Mouse (Mus musculus) embryonic stem cell, embryonic (primary cell): Measurements from ENCODE around the gene Phykpl.

Experiments
- CTCF ChIA-PET, 4 experiments: fragments of 300-600 bp in 2 of 4; fragments of 350-600 bp in 2 of 4; sonication (Branson Sonifier 250); formaldehyde crosslinking; loops; one replicate each; lab custom pipeline; 2022; ENCODE audit warnings: inconsistent platforms in 2 of 4; lab: Charles Lee
- POLR2A ChIA-PET, 4 experiments: fragments of 300-600 bp in 2 of 4; fragments of 350-600 bp in 2 of 4; sonication (Branson Sonifier 250); formaldehyde crosslinking; loops; one replicate each; lab custom pipeline; 2022; ENCODE audit warnings: antibody characterized with exemption in 4 of 4, inconsistent platforms in 1 of 4; lab: Charles Lee

The Phykpl gene

GRCm38 (mm10) chr11:51584431-51585248, at the start of gene Phykpl:
Gene Phykpl, plus strand, starts transcription at chr11:51584757.
- ChIA-PET CTCF (interaction anchor here (0.5 to 3.2 kb wide), 27 partner anchors 10 to 1214 kb away, joined by 3 to 23 read pairs (median 5); partner anchors contain the start of genes Col23a1 (in 2 of the 4), 0610009B22Rik (in 1 of the 4), D930048N14Rik (in 1 of the 4) and N4bp3 (in 1 of the 4)), POLR2A (interaction anchor here (0.5 to 62.0 kb wide), 108 partner anchors 8 to 891 kb away, joined by 3 to 3635 read pairs (median 5); partner anchors contain the start of genes Hnrnpab (in 4 of the 4), 0610009B22Rik (in 3 of the 4), D930048N14Rik (in 3 of the 4) and N4bp3 (in 3 of the 4))

- ChIA-PET CTCF (interaction anchor here (0.6 to 2.3 kb wide), 17 partner anchors 10 to 1175 kb away, joined by 3 to 32 read pairs (median 4); partner anchors contain the start of genes Col23a1 (in 2 of the 4) and Phykpl (in 1 of the 4)), POLR2A (interaction anchor here in 1 of 4 experiments (0.7 to 1.4 kb wide), 2 partner anchors 150 to 655 kb away, joined by 3 to 6 read pairs; partner anchors contain the start of gene 0610009B22Rik)
Measured at GRCm38 (mm10) chr11:51538388-51538787, 46.2 kb upstream of the Phykpl start.

- ChIA-PET POLR2A (interaction anchor here in 3 of 4 experiments (0.6 to 1.6 kb wide), 19 partner anchors 15 to 277 kb away, joined by 3 to 11 read pairs (median 4); partner anchors contain the start of genes Phykpl (in 3 of the 3), 0610009B22Rik (in 1 of the 3), BC049762 (in 1 of the 3) and Clk4 (in 1 of the 3)), CTCF (interaction anchor here (0.5 to 2.3 kb wide), 118 partner anchors 8 to 936 kb away, joined by 3 to 51 read pairs (median 4); partner anchors contain the start of genes Col23a1 (in 4 of the 4), 0610009B22Rik (in 3 of the 4), Phykpl (in 3 of the 4) and Zfp2 (in 2 of the 4))
Measured at GRCm38 (mm10) chr11:51538919-51539758, 45.4 kb upstream of the Phykpl start.

- ChIA-PET POLR2A (interaction anchor here in 3 of 4 experiments (0.6 to 1.6 kb wide), 20 partner anchors 14 to 278 kb away, joined by 3 to 11 read pairs (median 4); partner anchors contain the start of genes Phykpl (in 3 of the 3), 0610009B22Rik (in 1 of the 3), BC049762 (in 1 of the 3) and Clk4 (in 1 of the 3)), CTCF (interaction anchor here (0.5 to 2.3 kb wide), 116 partner anchors 8 to 937 kb away, joined by 3 to 51 read pairs (median 4); partner anchors contain the start of genes Col23a1 (in 4 of the 4), 0610009B22Rik (in 3 of the 4), Phykpl (in 3 of the 4) and Zfp2 (in 2 of the 4))
Measured at GRCm38 (mm10) chr11:51539759-51540282, 44.7 kb upstream of the Phykpl start.

GRCm38 (mm10) chr11:51542424-51542823, 42.1 kb upstream of the Phykpl start:
- ChIA-PET CTCF (interaction anchor here in 1 of 4 experiments (0.8 kb wide), 1 partner anchor 253 kb away, joined by 4 read pairs; the partner anchor contains the start of gene Col23a1), POLR2A (interaction anchor here in 1 of 4 experiments (2.1 kb wide), 1 partner anchor 42 kb away, joined by 6 read pairs; the partner anchor contains the start of gene Phykpl)

GRCm38 (mm10) chr11:51543487-51544050, 41.0 kb upstream of the Phykpl start:
- CTCF ChIA-PET = no interaction called here
- POLR2A ChIA-PET = interaction anchor here in 2 of 4 experiments (1.3 to 1.4 kb wide), 2 partner anchors 43 to 62 kb away, joined by 3 read pairs; no protein-coding TSS in a partner anchor

GRCm38 (mm10) chr11:51544413-51544812, 40.1 kb upstream of the Phykpl start:
- ChIA-PET POLR2A (interaction anchor here in 1 of 4 experiments (1.4 kb wide), 1 partner anchor 42 kb away, joined by 3 read pairs; no protein-coding TSS in a partner anchor), CTCF (interaction anchor here in 1 of 4 experiments (0.7 kb wide), 1 partner anchor 165 kb away, joined by 3 read pairs; no protein-coding TSS in a partner anchor)

- CTCF ChIA-PET = no interaction called here
- POLR2A ChIA-PET = interaction anchor here in 1 of 4 experiments (1.2 kb wide), 1 partner anchor 9 kb away, joined by 3 read pairs; no protein-coding TSS in a partner anchor
Measured at GRCm38 (mm10) chr11:51545811-51546210, 38.7 kb upstream of the Phykpl start.

GRCm38 (mm10) chr11:51551253-51551652, 33.3 kb upstream of the Phykpl start:
- ChIA-PET CTCF (interaction anchor here in 2 of 4 experiments (1.1 to 1.7 kb wide), 2 partner anchors 12 kb away, joined by 4 to 6 read pairs; no protein-coding TSS in a partner anchor), POLR2A (interaction anchor here in 1 of 4 experiments (0.5 to 1.1 kb wide), 3 partner anchors 16 to 1986 kb away, joined by 3 to 4 read pairs (median 4); no protein-coding TSS in a partner anchor)

GRCm38 (mm10) chr11:51552091-51552490, 32.5 kb upstream of the Phykpl start:
- ChIA-PET POLR2A (interaction anchor here in 2 of 4 experiments (0.6 to 3.2 kb wide), 3 partner anchors 15 to 38 kb away, joined by 3 to 20 read pairs (median 4); partner anchors contain the start of gene Phykpl (in 1 of the 2)), CTCF (interaction anchor here in 3 of 4 experiments (1.0 to 3.7 kb wide), 7 partner anchors 12 to 262 kb away, joined by 3 to 33 read pairs (median 4); partner anchors contain the start of gene Col23a1 (in 1 of the 3))

GRCm38 (mm10) chr11:51554590-51554989, 30.0 kb upstream of the Phykpl start:
- CTCF ChIA-PET = interaction anchor here (0.6 to 3.7 kb wide), 14 partner anchors 14 to 1115 kb away, joined by 3 to 33 read pairs (median 5); partner anchors contain the start of gene Col23a1 (in 1 of the 4)
- POLR2A ChIA-PET = interaction anchor here in 3 of 4 experiments (0.6 to 3.2 kb wide), 42 partner anchors 9 to 639 kb away, joined by 3 to 21 read pairs (median 4); partner anchors contain the start of genes 0610009B22Rik (in 2 of the 3), Hnrnpab (in 2 of the 3), Phykpl (in 2 of the 3) and Zfp2 (in 2 of the 3)

GRCm38 (mm10) chr11:51555066-51555465, 29.5 kb upstream of the Phykpl start:
- POLR2A ChIA-PET = interaction anchor here in 3 of 4 experiments (0.5 to 3.2 kb wide), 33 partner anchors 9 to 818 kb away, joined by 3 to 21 read pairs (median 5); partner anchors contain the start of genes 0610009B22Rik (in 2 of the 3), Hnrnpab (in 2 of the 3), Phykpl (in 2 of the 3) and Zfp2 (in 2 of the 3)
- CTCF ChIA-PET = interaction anchor here in 3 of 4 experiments (0.6 to 3.7 kb wide), 9 partner anchors 14 to 932 kb away, joined by 3 to 33 read pairs (median 6); partner anchors contain the start of gene Col23a1 (in 1 of the 3)

- POLR2A ChIA-PET = interaction anchor here in 1 of 4 experiments (1.2 to 15.1 kb wide), 4 partner anchors 9 to 40 kb away, joined by 4 to 158 read pairs (median 6); partner anchors contain the start of gene Phykpl
- CTCF ChIA-PET = no interaction called here
Measured at GRCm38 (mm10) chr11:51563276-51563675, 21.3 kb upstream of the Phykpl start.

GRCm38 (mm10) chr11:51565062-51565461, 19.5 kb upstream of the Phykpl start:
- CTCF ChIA-PET = interaction anchor here in 2 of 4 experiments (1.0 to 4.8 kb wide), 3 partner anchors 12 to 26 kb away, joined by 3 to 23 read pairs (median 15); partner anchors contain the start of gene Phykpl (in 1 of the 2)
- POLR2A ChIA-PET = interaction anchor here in 2 of 4 experiments (0.7 to 15.1 kb wide), 8 partner anchors 10 to 760 kb away, joined by 3 to 158 read pairs (median 4); partner anchors contain the start of genes 0610009B22Rik (in 2 of the 2) and Phykpl (in 2 of the 2)

- ChIA-PET CTCF (interaction anchor here (0.5 to 4.8 kb wide), 19 partner anchors 9 to 563 kb away, joined by 3 to 23 read pairs (median 5); partner anchors contain the start of genes Phykpl (in 3 of the 4) and Col23a1 (in 1 of the 4)), POLR2A (interaction anchor here in 3 of 4 experiments (0.8 to 15.1 kb wide), 8 partner anchors 12 to 123 kb away, joined by 3 to 158 read pairs (median 7); partner anchors contain the start of genes Phykpl (in 3 of the 3), 0610009B22Rik (in 2 of the 3) and Hnrnpab (in 1 of the 3))
Measured at GRCm38 (mm10) chr11:51565951-51566350, 18.6 kb upstream of the Phykpl start.
